Mouse (Mus musculus) megakaryocyte, embryonic 14.5 days (primary cell): Measurements from ENCODE around the gene Ccdc124.

Experiments
- FLI1 ChIP-seq: IDR thresholded peaks from 2 replicates; pipeline ENCODE4 v1.6.1; 2012; ENCODE audit warnings: low read length, inconsistent platforms, mixed read lengths
- GATA1 ChIP-seq: IDR thresholded peaks from 3 replicates; pipeline ENCODE4 v1.6.1; 2012; ENCODE audit warnings: mixed read lengths, low read length, inconsistent platforms, borderline replicate concordance

GRCm38 (mm10) chr8:70833018-70833482 is 40.7 kb downstream of the Ccdc124 start:
- TF ChIP-seq GATA1 (no peak), FLI1 (no peak)
